Mouse (Mus musculus): ENCODE data around the gene Patl2. TPM values are rescaled to one million over a fixed set of nuclear protein-coding genes. Genes with fewer than 3 reads are reported as not detected.

Patl2 gene
- total and polyA plus RNA-seq, 3 experiments: not detected

Other genes with a start within 250 kb of the Patl2 start
- gene Ctdspl2, start 230.2 kb downstream of the Patl2 start, total RNA-seq (2012; rRNA removed): 28.5 and 30.8 TPM in 2 replicates
- gene Ctdspl2, start 230.2 kb downstream of the Patl2 start, total RNA-seq (2014; rRNA removed): 55.8 and 57.1 TPM in 2 replicates
- gene Ctdspl2, start 230.2 kb downstream of the Patl2 start, polyA plus RNA-seq (2012; ENCODE audit: insufficient read length, low read depth): 23.2 and 24.0 TPM in 2 replicates
- gene Mageb3, start 230.1 kb downstream of the Patl2 start, total RNA-seq (2012; rRNA removed): 0.04 TPM in 1 of 2 replicates, not detected in the other
- gene Mageb3, start 230.1 kb downstream of the Patl2 start, total RNA-seq (2014; rRNA removed): not detected in 2 replicates
- not detected in 2 replicates for gene Mageb3, start 230.1 kb downstream of the Patl2 start, polyA plus RNA-seq (2012; ENCODE audit: insufficient read length, low read depth)
- 20.1 and 27.9 TPM in 2 replicates for gene Eif3j1, start 157.6 kb downstream of the Patl2 start, total RNA-seq (2012; rRNA removed)
- 40.1 and 40.5 TPM in 2 replicates for gene Eif3j1, start 157.6 kb downstream of the Patl2 start, total RNA-seq (2014; rRNA removed)
- 26.3 and 27.9 TPM in 2 replicates for gene Eif3j1, start 157.6 kb downstream of the Patl2 start, polyA plus RNA-seq (2012; ENCODE audit: insufficient read length, low read depth)
- gene Spg11, start 67.8 kb downstream of the Patl2 start, total RNA-seq (2012; rRNA removed): 9.7 and 11.4 TPM in 2 replicates
- gene Spg11, start 67.8 kb downstream of the Patl2 start, total RNA-seq (2014; rRNA removed): 6.0 and 7.5 TPM in 2 replicates
- 9.6 and 10.7 TPM in 2 replicates for gene Spg11, start 67.8 kb downstream of the Patl2 start, polyA plus RNA-seq (2012; ENCODE audit: insufficient read length, low read depth)
- gene B2m, start 38.5 kb downstream of the Patl2 start, total RNA-seq (2012; rRNA removed): 1,479 and 1,509 TPM in 2 replicates
- gene B2m, start 38.5 kb downstream of the Patl2 start, total RNA-seq (2014; rRNA removed): 1,782 and 1,954 TPM in 2 replicates
- 1,919 and 2,234 TPM in 2 replicates for gene B2m, start 38.5 kb downstream of the Patl2 start, polyA plus RNA-seq (2012; ENCODE audit: insufficient read length, low read depth)
- gene Trim69, start 25.5 kb downstream of the Patl2 start, total RNA-seq (2012; rRNA removed): 0.08 and 0.13 TPM in 2 replicates
- 0.24 and 0.26 TPM in 2 replicates for gene Trim69, start 25.5 kb downstream of the Patl2 start, total RNA-seq (2014; rRNA removed)
- gene Trim69, start 25.5 kb downstream of the Patl2 start, polyA plus RNA-seq (2012; ENCODE audit: insufficient read length, low read depth): 0.13 and 0.41 TPM in 2 replicates
- not detected in 2 replicates for gene Terb2, start 83 bp upstream of the Patl2 start, total RNA-seq (2012; rRNA removed)
- gene Terb2, start 83 bp upstream of the Patl2 start, total RNA-seq (2014; rRNA removed): not detected in 2 replicates
- not detected in 2 replicates for gene Terb2, start 83 bp upstream of the Patl2 start, polyA plus RNA-seq (2012; ENCODE audit: insufficient read length, low read depth)
- 14.9 and 20.3 TPM in 2 replicates for gene Sord, start 48.6 kb upstream of the Patl2 start, total RNA-seq (2012; rRNA removed)
- 18.2 and 19.2 TPM in 2 replicates for gene Sord, start 48.6 kb upstream of the Patl2 start, total RNA-seq (2014; rRNA removed)
- gene Sord, start 48.6 kb upstream of the Patl2 start, polyA plus RNA-seq (2012; ENCODE audit: insufficient read length, low read depth): 29.2 and 29.9 TPM in 2 replicates
- not detected in 2 replicates for gene Duox2, start 112.3 kb upstream of the Patl2 start, total RNA-seq (2012; rRNA removed)
- not detected in 2 replicates for gene Duox2, start 112.3 kb upstream of the Patl2 start, total RNA-seq (2014; rRNA removed)
- not detected in 2 replicates for gene Duox2, start 112.3 kb upstream of the Patl2 start, polyA plus RNA-seq (2012; ENCODE audit: insufficient read length, low read depth)
- gene Duoxa2, start 112.7 kb upstream of the Patl2 start, total RNA-seq (2012; rRNA removed): not detected in 2 replicates
- gene Duoxa2, start 112.7 kb upstream of the Patl2 start, total RNA-seq (2014; rRNA removed): not detected in 2 replicates
- not detected in 2 replicates for gene Duoxa2, start 112.7 kb upstream of the Patl2 start, polyA plus RNA-seq (2012; ENCODE audit: insufficient read length, low read depth)
- not detected in 2 replicates for gene Duoxa1, start 127.5 kb upstream of the Patl2 start, total RNA-seq (2012; rRNA removed)
- gene Duoxa1, start 127.5 kb upstream of the Patl2 start, total RNA-seq (2014; rRNA removed): not detected in 2 replicates
- gene Duoxa1, start 127.5 kb upstream of the Patl2 start, polyA plus RNA-seq (2012; ENCODE audit: insufficient read length, low read depth): not detected in 2 replicates
- gene Duox1, start 129.5 kb upstream of the Patl2 start, total RNA-seq (2012; rRNA removed): not detected in 2 replicates
- gene Duox1, start 129.5 kb upstream of the Patl2 start, total RNA-seq (2014; rRNA removed): not detected in 2 replicates
- not detected in 2 replicates for gene Duox1, start 129.5 kb upstream of the Patl2 start, polyA plus RNA-seq (2012; ENCODE audit: insufficient read length, low read depth)
- gene Shf, start 183.0 kb upstream of the Patl2 start, total RNA-seq (2012; rRNA removed): 2.1 and 2.7 TPM in 2 replicates
- gene Shf, start 183.0 kb upstream of the Patl2 start, total RNA-seq (2014; rRNA removed): 0.49 and 1.2 TPM in 2 replicates
- 2.0 and 2.1 TPM in 2 replicates for gene Shf, start 183.0 kb upstream of the Patl2 start, polyA plus RNA-seq (2012; ENCODE audit: insufficient read length, low read depth)
- gene Slc28a2, start 240.3 kb upstream of the Patl2 start, total RNA-seq (2012; rRNA removed): 15.9 and 16.3 TPM in 2 replicates
- 30.3 and 32.0 TPM in 2 replicates for gene Slc28a2, start 240.3 kb upstream of the Patl2 start, total RNA-seq (2014; rRNA removed)
- 28.3 and 31.4 TPM in 2 replicates for gene Slc28a2, start 240.3 kb upstream of the Patl2 start, polyA plus RNA-seq (2012; ENCODE audit: insufficient read length, low read depth)